In the genomic region with DNA sequence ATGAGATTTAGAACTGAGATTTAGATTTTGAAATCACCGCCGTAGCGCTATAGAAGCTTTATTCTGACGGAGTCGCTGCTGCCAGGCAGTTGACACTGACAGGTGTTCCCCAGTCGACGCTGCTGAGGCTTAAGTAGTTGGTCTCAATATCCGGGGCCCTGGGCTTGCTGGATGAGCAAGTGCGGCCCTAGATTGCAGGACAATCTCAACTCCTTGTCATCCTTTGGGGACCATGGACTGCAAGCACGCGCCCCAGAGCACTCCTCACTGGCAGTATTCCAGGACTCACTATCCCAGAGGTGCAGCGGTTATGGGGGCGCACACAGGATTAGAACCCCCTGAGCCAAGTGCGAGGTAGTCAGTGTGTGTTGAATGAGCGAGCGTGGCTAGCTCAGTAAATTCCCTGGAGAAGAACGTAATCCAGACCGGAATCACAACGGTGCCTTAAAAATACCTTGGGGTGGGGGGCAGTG, we compare ENCODE assay signal across 8 mouse cellular contexts. TPM values are rescaled to one million over a fixed set of nuclear protein-coding genes. Genes with fewer than 3 reads are reported as not detected.
DNase-seq lines count a peak whose midpoint lies in the region; ATAC-seq lines count a peak whose summit lies in the region.

No protein-coding gene starts in this region.

- H3K4me3 ChIP-seq in liver, embryonic 11.5 days (ENCODE audit: low read depth, low read length): peak overlapping the region; percentile 56
- peak overlapping the region; percentile 54 for H3K4me3 ChIP-seq in forebrain, embryonic 11.5 days (ENCODE audit: low read depth, low read length)
- H3K4me3 ChIP-seq in limb, embryonic 11.5 days (ENCODE audit: low read depth, low read length): peak overlapping the region; percentile 42

- H3K9ac ChIP-seq in liver, embryonic 11.5 days (ENCODE audit: low read depth, low read length): no peak overlapping the region
- peak overlapping the region; percentile 35 for H3K9ac ChIP-seq in forebrain, embryonic 11.5 days (ENCODE audit: low read length)
- H3K9ac ChIP-seq in limb, embryonic 11.5 days (ENCODE audit: low read length): no peak overlapping the region

- no peak for ATAC-seq in liver, embryonic 11.5 days (replicated peaks; ENCODE audit: low FRiP score)
- ATAC-seq in forebrain, embryonic 11.5 days (replicated peaks; ENCODE audit: low FRiP score): no peak
- ATAC-seq in limb, embryonic 11.5 days (ENCODE audit: insufficient number of reproducible peaks, low FRiP score, low TSS enrichment, low read depth): 0 out of 2 replicates have a peak, but pooled peaks have one; percentile 31

- H3K27me3 ChIP-seq in liver, embryonic 11.5 days (replicated peaks; ENCODE audit: control insufficient read depth, insufficient read depth, low read length): peaks cover 46% of the 10 kb centered on the region
- H3K27me3 ChIP-seq in forebrain, embryonic 11.5 days (ENCODE audit: control insufficient read depth, insufficient read depth, low read length): peaks cover 43% of the 10 kb centered on the region
- H3K27me3 ChIP-seq in limb, embryonic 11.5 days (ENCODE audit: control insufficient read depth, insufficient read depth, low read length): peaks cover 47% of the 10 kb centered on the region

- DNase-seq in liver, embryonic 11.5 days (ENCODE audit: low spot score): no peak
- no peak for DNase-seq in liver
- no peak for DNase-seq in forebrain, embryonic 11.5 days (ENCODE audit: low spot score)
- no peak for DNase-seq in limb, embryonic 11.5 days (ENCODE audit: low spot score)
- DNase-seq in retina, embryonic 14.5 days (ENCODE audit: low spot score): peak; percentile 14
- DNase-seq in cerebellum, adult 11 months: no peak
- no peak for DNase-seq in kidney, postnatal 25 days
- no peak for DNase-seq in natural killer cell, adult 2 months (ENCODE audit: low spot score in 2 of 2)

- no peak overlapping the region for H3K27ac ChIP-seq in liver, embryonic 11.5 days (ENCODE audit: low read depth, low read length)
- no peak overlapping the region for H3K27ac ChIP-seq in forebrain, embryonic 11.5 days (ENCODE audit: low read depth, low read length)
- H3K27ac ChIP-seq in limb, embryonic 11.5 days (replicated peaks; ENCODE audit: low read depth, low read length): no peak overlapping the region

- peaks cover 5% of the 10 kb centered on the region; the same call in 1 of the 2 replicates for H3K9me3 ChIP-seq in liver, embryonic 11.5 days (ENCODE audit: control insufficient read depth, low read length)
- H3K9me3 ChIP-seq in forebrain, embryonic 11.5 days (ENCODE audit: control insufficient read depth, low read length): no peaks in the 10 kb centered on the region; the same call in 1 of the 2 replicates
- no peaks in the 10 kb centered on the region; the same call in 1 of the 2 replicates for H3K9me3 ChIP-seq in limb, embryonic 11.5 days (ENCODE audit: control insufficient read depth, low read length)

- no peaks in the 10 kb centered on the region for H3K4me1 ChIP-seq in liver, embryonic 11.5 days (replicated peaks; ENCODE audit: control insufficient read depth, insufficient read depth, low read length)
- H3K4me1 ChIP-seq in forebrain, embryonic 11.5 days (replicated peaks; ENCODE audit: control insufficient read depth, insufficient read depth, low read length): no peaks in the 10 kb centered on the region; the same call in none of the 2 replicates
- H3K4me1 ChIP-seq in limb, embryonic 11.5 days (ENCODE audit: control insufficient read depth, insufficient read depth, low read length): peaks cover 7% of the 10 kb centered on the region; the same call in 1 of the 2 replicates

- no peaks in the 10 kb centered on the region for H3K36me3 ChIP-seq in liver, embryonic 11.5 days (ENCODE audit: control insufficient read depth, insufficient read depth, low read length)
- H3K36me3 ChIP-seq in forebrain, embryonic 11.5 days (ENCODE audit: control insufficient read depth, insufficient read depth, low read length): no peaks in the 10 kb centered on the region
- H3K36me3 ChIP-seq in limb, embryonic 11.5 days (ENCODE audit: control insufficient read depth, insufficient read depth, low read length): no peaks in the 10 kb centered on the region

- H3K4me2 ChIP-seq in liver, embryonic 11.5 days: peak overlapping the region; percentile 74
- peak overlapping the region; percentile 88 for H3K4me2 ChIP-seq in forebrain, embryonic 11.5 days (ENCODE audit: low read depth, low read length, severe bottlenecking)
- H3K4me2 ChIP-seq in limb, embryonic 11.5 days (ENCODE audit: low read depth, severe bottlenecking): peak overlapping the region; percentile 95

- WGBS in liver, embryonic 11.5 days: 19% methylated on average over 19 of the region's 19 CpGs
- WGBS in forebrain, embryonic 11.5 days: 13% methylated on average over 19 of the region's 19 CpGs
- 9% methylated on average over 19 of the region's 19 CpGs for WGBS in limb, embryonic 11.5 days

RNA-seq across cellular contexts. Expression of a gene that starts 1.7 kb away (rescaled TPM):
- polyA plus RNA-seq in liver, embryonic 11.5 days (2014; fragmentation: Nextera tagmentation; extraction: Ambion mirVana): 0.05 and 0.55 TPM in 2 replicates
- 0.28 and 0.86 TPM in 2 replicates for polyA plus RNA-seq in forebrain, embryonic 11.5 days (2014; fragmentation: Nextera tagmentation; extraction: Ambion mirVana)
- 0.07 TPM in 1 of 2 replicates, not detected in the other for polyA plus RNA-seq in limb, embryonic 11.5 days (2014; fragmentation: Nextera tagmentation; extraction: Ambion mirVana)
